Mouse (Mus musculus) ES-E14 (cell line): Measurements from ENCODE around the gene Plxdc2. TPM values are rescaled to one million over a fixed set of nuclear protein-coding genes. Genes with fewer than 3 reads are reported as not detected.

Experiments used
- DNase-seq: peaks from one replicate; pipeline ENCODE4 v3.0.0-alpha.2; 2013; ENCODE audit warnings: low read depth, low spot score
- H3K27ac ChIP-seq: 2 replicates; pipeline ENCODE4 v1.5.1; 2012; ENCODE audit warnings: low read depth, mild to moderate bottlenecking, low read length, moderate library complexity, mixed read lengths; ENCODE audit not compliant: poor library complexity, insufficient read depth, severe bottlenecking
- H3K36me3 ChIP-seq: 2 replicates; pipeline ENCODE4 v1.6.1; 2012; ENCODE audit warnings: mild to moderate bottlenecking, low read length, moderate library complexity, mixed read lengths; ENCODE audit not compliant: control insufficient read depth, poor library complexity, insufficient read depth, severe bottlenecking
- H3K4me1 ChIP-seq, 2 experiments: fragments of 150-350 bp in 1 of 2; sonication (generic) in 1 of 2; 2 replicates each; pipeline ENCODE4 v1.6.1; 2012; ENCODE audit warnings: low read length in 2 of 2, mild to moderate bottlenecking in 1 of 2, mixed read lengths in 1 of 2; ENCODE audit not compliant: control insufficient read depth in 2 of 2, insufficient read depth in 2 of 2, poor library complexity in 1 of 2
- H3K4me3 ChIP-seq, 2 experiments: fragments of 150-350 bp in 1 of 2; sonication (generic) in 1 of 2; 2 replicates each; pipeline ENCODE4 v1.5.1; 2012; ENCODE audit warnings: low read length in 2 of 2, low read depth in 1 of 2, mild to moderate bottlenecking in 1 of 2, mixed read lengths in 1 of 2; ENCODE audit not compliant: insufficient read depth in 1 of 2, poor library complexity in 1 of 2, severe bottlenecking in 1 of 2
- H3K9ac ChIP-seq: 2 replicates; pipeline ENCODE4 v1.6.1; 2012; ENCODE audit warnings: low read depth, mild to moderate bottlenecking, low read length, mixed read lengths; ENCODE audit not compliant: poor library complexity, insufficient read depth, severe bottlenecking
- H3K9me3 ChIP-seq: fragments of 150-350 bp; sonication (generic); 2 replicates; pipeline ENCODE4 v1.6.1; 2012; ENCODE audit warnings: low read depth, mild to moderate bottlenecking, low read length; ENCODE audit not compliant: control insufficient read depth, insufficient read depth
- CHD2 ChIP-seq: IDR thresholded peaks from 2 replicates; pipeline ENCODE4 v1.6.1; 2014; ENCODE audit warnings: mild to moderate bottlenecking, low read depth, low read length, inconsistent platforms
- HCFC1 ChIP-seq: IDR thresholded peaks from 2 replicates; pipeline ENCODE4 v1.6.1; 2012; ENCODE audit warnings: low read length, inconsistent platforms, borderline replicate concordance; ENCODE audit not compliant: insufficient read depth
- MAFK ChIP-seq: IDR thresholded peaks from 2 replicates; pipeline ENCODE4 v1.6.1; 2014; ENCODE audit warnings: mild to moderate bottlenecking, low read depth, low read length, inconsistent platforms; ENCODE audit not compliant: insufficient read depth
- ZC3H11A ChIP-seq: IDR thresholded peaks from 2 replicates; pipeline ENCODE4 v1.6.1; 2012; ENCODE audit warnings: low read depth, mild to moderate bottlenecking, inconsistent platforms, low read length, borderline replicate concordance
- ZNF384 ChIP-seq: IDR thresholded peaks from 2 replicates; pipeline ENCODE4 v1.6.1; 2012; ENCODE audit warnings: low read depth, low read length, inconsistent platforms
- in situ Hi-C, 2 experiments: fragments of 600-800 bp; cut with MboI; formaldehyde crosslinking; loops; one replicate each; pipeline ENCODE4 v1.15.1; 2025; ENCODE audit warnings: low sequenced_read_pairs in 2 of 2, inconsistent platforms in 1 of 2; ENCODE audit not compliant: unreplicated experiment in 2 of 2
- total RNA-seq: library from RNA; depleted of rRNA; stranded (reverse); fragments of 300-350 nt; gene quantifications from 2 replicates; pipeline ENCODE4 v1.2.3, GENCODE M21; 2012

Gene Plxdc2
- total RNA-seq, 1 experiment, result 11.7 TPM

- Histone ChIP-seq H3K36me3 (no peaks in the 10 kb centered on the region), H3K4me1 (no peaks in the 10 kb centered on the region), H3K27ac (no peak overlapping the region), H3K9me3 (no peaks in the 10 kb centered on the region), H3K9ac (no peak overlapping the region), H3K4me3 (no peak overlapping the region)
- DNase-seq, result peak; percentile 33
- in situ Hi-C loops, result no loop called here
- TF ChIP-seq HCFC1 (no peak), CHD2 (no peak), ZC3H11A (peak; percentile 76; the same call in 1 of the 2 replicates), ZNF384 (0 out of 2 replicates have a peak, but pooled peaks have one; percentile 47), MAFK (0 out of 2 replicates have a peak, but pooled peaks have one; percentile 12)
Measured at GRCm38 (mm10) chr2:16452080-16452479, 96.0 kb downstream of the Plxdc2 start.

- H3K4me3 ChIP-seq, result no peak overlapping the region
- no peak for TF ChIP-seq CHD2
- TF ChIP-seq ZC3H11A, result no peak
- TF ChIP-seq MAFK, result no peak
- TF ChIP-seq ZNF384, result no peak
- no peak for TF ChIP-seq HCFC1
- H3K9me3 ChIP-seq, result no peaks in the 10 kb centered on the region
- H3K36me3 ChIP-seq, result no peaks in the 10 kb centered on the region
- in situ Hi-C loops, result no loop called here
- H3K4me1 ChIP-seq, result no peaks in the 10 kb centered on the region
- no peak overlapping the region for H3K9ac ChIP-seq
- no peak overlapping the region for H3K27ac ChIP-seq
- DNase-seq, result no peak
Measured at GRCm38 (mm10) chr2:16456264-16456780, 100.2 kb downstream of the Plxdc2 start.

- Histone ChIP-seq H3K9me3 (no peaks in the 10 kb centered on the region), H3K36me3 (no peaks in the 10 kb centered on the region), H3K4me1 (no peaks in the 10 kb centered on the region), H3K27ac (no peak overlapping the region), H3K4me3 (no peak overlapping the region), H3K9ac (no peak overlapping the region)
- in situ Hi-C loops, result no loop called here
- TF ChIP-seq ZC3H11A, result no peak
- no peak for TF ChIP-seq ZNF384
- no peak for TF ChIP-seq MAFK
- TF ChIP-seq CHD2, result no peak
- no peak for TF ChIP-seq HCFC1
- DNase-seq, result no peak
Measured at GRCm38 (mm10) chr2:16459490-16459889, 103.4 kb downstream of the Plxdc2 start.

GRCm38 (mm10) chr2:16470099-16470498 lies 114.0 kb downstream of the Plxdc2 start:
- no peak overlapping the region for H3K9ac ChIP-seq
- TF ChIP-seq ZC3H11A (no peak), HCFC1 (no peak), CHD2 (no peak), ZNF384 (no peak), MAFK (no peak)
- no peak overlapping the region for H3K4me3 ChIP-seq
- no peak for DNase-seq
- H3K9me3 ChIP-seq, result no peaks in the 10 kb centered on the region
- H3K36me3 ChIP-seq, result no peaks in the 10 kb centered on the region
- H3K27ac ChIP-seq, result no peak overlapping the region
- H3K4me1 ChIP-seq, result no peaks in the 10 kb centered on the region
- in situ Hi-C loops, result no loop called here
